Mouse (Mus musculus) liver, embryonic 15.5 days (tissue): ENCODE results near the gene Ttc28. TPM values are rescaled to one million over a fixed set of nuclear protein-coding genes. Genes with fewer than 3 reads are reported as not detected.

Source experiments
- ATAC-seq: fragments of 200-750 bp; cut with Nextera tagmentation; 2 replicates; pipeline ENCODE4 v1.8.0; 2017; ENCODE audit warnings: moderate number of reproducible peaks, mild to moderate bottlenecking, moderate library complexity; ENCODE audit not compliant: insufficient read depth
- H3K27ac ChIP-seq: fragments of 300-500 bp; sonication (generic); replicated peaks from 2 replicates; pipeline ENCODE4 v1.5.1; 2015; ENCODE audit warnings: mild to moderate bottlenecking, inconsistent platforms
- H3K27me3 ChIP-seq: fragments of 300-500 bp; sonication (generic); 2 replicates; pipeline ENCODE4 v1.6.1; 2015; ENCODE audit warnings: mild to moderate bottlenecking, inconsistent platforms
- H3K36me3 ChIP-seq: fragments of 300-500 bp; sonication (generic); replicated peaks from 2 replicates; pipeline ENCODE4 v1.6.1; 2015; ENCODE audit warnings: moderate library complexity, mild to moderate bottlenecking, inconsistent platforms
- H3K4me1 ChIP-seq: fragments of 300-500 bp; sonication (generic); replicated peaks from 2 replicates; pipeline ENCODE4 v1.6.1; 2015; ENCODE audit warnings: inconsistent platforms
- H3K4me2 ChIP-seq: fragments of 300-500 bp; sonication (generic); 2 replicates; pipeline ENCODE4 v1.6.1; 2015; ENCODE audit warnings: moderate library complexity, mild to moderate bottlenecking, inconsistent platforms
- H3K4me3 ChIP-seq: fragments of 300-500 bp; sonication (generic); replicated peaks from 2 replicates; pipeline ENCODE4 v1.5.1; 2015; ENCODE audit warnings: mild to moderate bottlenecking, inconsistent platforms
- H3K9ac ChIP-seq: fragments of 300-500 bp; sonication (generic); 2 replicates; pipeline ENCODE4 v1.6.1; 2015; ENCODE audit warnings: moderate library complexity, mild to moderate bottlenecking, inconsistent platforms
- H3K9me3 ChIP-seq: fragments of 300-500 bp; sonication (generic); replicated peaks from 2 replicates; pipeline ENCODE4 v1.6.1; 2016; ENCODE audit warnings: inconsistent platforms
- WGBS: fragments of 180-500 bp; shearing (Covaris S2); methylation state at CpG from one replicate; pipeline ENCODE4 v1.1.7; 2015; ENCODE audit warnings: mixed read lengths; ENCODE audit not compliant: insufficient replicate concordance; 5-methylcytosine and 5-hydroxymethylcytosine counted together
- polyA plus RNA-seq: library from polyadenylated mRNA; unstranded; fragments of >200 nt; fragmentation: Nextera tagmentation; extraction: Ambion mirVana; gene quantifications from 2 replicates; pipeline ENCODE4 v1.2.1, GENCODE M21; 2015

Ttc28 gene
- polyA plus RNA-seq, 1 experiment from 2014 or later, result 1.5 TPM

- Histone ChIP-seq H3K36me3 (no peaks in the 10 kb centered on the region), H3K4me3 (no peak overlapping the region), H3K4me2 (no peak overlapping the region), H3K27ac (no peak overlapping the region), H3K9me3 (no peaks in the 10 kb centered on the region), H3K27me3 (no peaks in the 10 kb centered on the region), H3K9ac (no peak overlapping the region), H3K4me1 (peaks cover 3% of the 10 kb centered on the region; the same call in 1 of the 2 replicates)
- WGBS, result 39% methylated on average over 7 of the region's 7 CpGs
- no peak for ATAC-seq
Measured at GRCm38 (mm10) chr5:111298706-111299105, 419.1 kb downstream of the Ttc28 start.

- H3K9ac ChIP-seq, result no peak overlapping the region
- WGBS, result 72% methylated on average over 8 of the region's 8 CpGs
- no peaks in the 10 kb centered on the region for H3K27me3 ChIP-seq
- no peak overlapping the region for H3K4me2 ChIP-seq
- H3K4me1 ChIP-seq, result peaks cover 3% of the 10 kb centered on the region; the same call in 1 of the 2 replicates
- H3K4me3 ChIP-seq, result no peak overlapping the region
- no peak for ATAC-seq
- no peaks in the 10 kb centered on the region for H3K36me3 ChIP-seq
- no peaks in the 10 kb centered on the region for H3K9me3 ChIP-seq
- no peak overlapping the region for H3K27ac ChIP-seq
Measured at GRCm38 (mm10) chr5:111300776-111301175, 421.2 kb downstream of the Ttc28 start.

GRCm38 (mm10) chr5:111301736-111302135, 422.1 kb downstream of the Ttc28 start:
- Histone ChIP-seq H3K9ac (no peak overlapping the region), H3K4me2 (no peak overlapping the region), H3K27ac (no peak overlapping the region), H3K4me1 (peaks cover 3% of the 10 kb centered on the region; the same call in 1 of the 2 replicates), H3K36me3 (no peaks in the 10 kb centered on the region), H3K4me3 (no peak overlapping the region), H3K9me3 (no peaks in the 10 kb centered on the region), H3K27me3 (no peaks in the 10 kb centered on the region)
- 46% methylated on average over 7 of the region's 7 CpGs for WGBS
- no peak for ATAC-seq

GRCm38 (mm10) chr5:111304730-111305129, 425.1 kb downstream of the Ttc28 start:
- H3K4me1 ChIP-seq, result peaks cover 3% of the 10 kb centered on the region; the same call in 1 of the 2 replicates
- H3K36me3 ChIP-seq, result no peaks in the 10 kb centered on the region
- no peak for ATAC-seq
- no peak overlapping the region for H3K4me2 ChIP-seq
- 67% methylated on average over 3 of the region's 3 CpGs for WGBS
- H3K27ac ChIP-seq, result no peak overlapping the region
- no peaks in the 10 kb centered on the region for H3K27me3 ChIP-seq
- H3K4me3 ChIP-seq, result no peak overlapping the region
- no peaks in the 10 kb centered on the region for H3K9me3 ChIP-seq
- no peak overlapping the region for H3K9ac ChIP-seq

- Histone ChIP-seq H3K4me3 (no peak overlapping the region), H3K27ac (no peak overlapping the region), H3K4me2 (no peak overlapping the region), H3K4me1 (no peaks in the 10 kb centered on the region), H3K36me3 (no peaks in the 10 kb centered on the region), H3K9ac (no peak overlapping the region), H3K9me3 (no peaks in the 10 kb centered on the region), H3K27me3 (no peaks in the 10 kb centered on the region)
- WGBS, result 56% methylated on average over 6 of the region's 6 CpGs
- no peak for ATAC-seq
Measured at GRCm38 (mm10) chr5:111310185-111310584, 430.6 kb downstream of the Ttc28 start.

GRCm38 (mm10) chr5:111313833-111314232, 434.2 kb downstream of the Ttc28 start:
- H3K9ac ChIP-seq, result no peak overlapping the region
- H3K9me3 ChIP-seq, result no peaks in the 10 kb centered on the region
- H3K27me3 ChIP-seq, result no peaks in the 10 kb centered on the region
- no peak overlapping the region for H3K4me2 ChIP-seq
- ATAC-seq, result no peak
- H3K4me1 ChIP-seq, result no peaks in the 10 kb centered on the region
- WGBS, result 74% methylated on average over 9 of the region's 9 CpGs
- no peak overlapping the region for H3K27ac ChIP-seq
- no peaks in the 10 kb centered on the region for H3K36me3 ChIP-seq
- H3K4me3 ChIP-seq, result no peak overlapping the region

GRCm38 (mm10) chr5:111315061-111315460, 435.5 kb downstream of the Ttc28 start:
- Histone ChIP-seq H3K9me3 (no peaks in the 10 kb centered on the region), H3K27me3 (no peaks in the 10 kb centered on the region), H3K9ac (no peak overlapping the region), H3K4me2 (no peak overlapping the region), H3K4me1 (no peaks in the 10 kb centered on the region), H3K4me3 (no peak overlapping the region), H3K36me3 (no peaks in the 10 kb centered on the region), H3K27ac (no peak overlapping the region)
- WGBS, result 59% methylated on average over 6 of the region's 6 CpGs
- no peak for ATAC-seq

- ATAC-seq, result no peak
- Histone ChIP-seq H3K9me3 (no peaks in the 10 kb centered on the region), H3K4me1 (no peaks in the 10 kb centered on the region), H3K27ac (no peak overlapping the region), H3K4me3 (no peak overlapping the region), H3K9ac (no peak overlapping the region), H3K27me3 (no peaks in the 10 kb centered on the region), H3K36me3 (no peaks in the 10 kb centered on the region), H3K4me2 (no peak overlapping the region)
- WGBS, result 65% methylated on average over 3 of the region's 3 CpGs
Measured at GRCm38 (mm10) chr5:111317526-111317925, 437.9 kb downstream of the Ttc28 start.

- WGBS, result 39% methylated on average over 1 of the region's 1 CpGs
Measured at GRCm38 (mm10) chr5:111318946-111319345, 439.3 kb downstream of the Ttc28 start.

GRCm38 (mm10) chr5:111325813-111326212, 446.2 kb downstream of the Ttc28 start:
- Histone ChIP-seq H3K4me2 (no peak overlapping the region), H3K36me3 (no peaks in the 10 kb centered on the region), H3K9ac (no peak overlapping the region), H3K4me3 (no peak overlapping the region), H3K27me3 (peaks cover 6% of the 10 kb centered on the region), H3K9me3 (no peaks in the 10 kb centered on the region), H3K4me1 (peaks cover 10% of the 10 kb centered on the region; the same call in 1 of the 2 replicates), H3K27ac (no peak overlapping the region)
- no peak for ATAC-seq
- WGBS, result 29% methylated on average over 1 of the region's 1 CpGs

More at GRCm38 (mm10) chr5:111318946-111319345, 439.3 kb downstream of the Ttc28 start:
- Histone ChIP-seq H3K36me3 (no peaks in the 10 kb centered on the region), H3K27ac (no peak overlapping the region), H3K4me2 (no peak overlapping the region), H3K9me3 (no peaks in the 10 kb centered on the region), H3K27me3 (peaks cover 6% of the 10 kb centered on the region), H3K4me1 (no peaks in the 10 kb centered on the region), H3K4me3 (no peak overlapping the region), H3K9ac (no peak overlapping the region)
- no peak for ATAC-seq

GRCm38 (mm10) chr5:111327420-111327819, 447.8 kb downstream of the Ttc28 start:
- Histone ChIP-seq H3K9ac (no peak overlapping the region), H3K4me3 (no peak overlapping the region), H3K9me3 (no peaks in the 10 kb centered on the region), H3K27ac (no peak overlapping the region), H3K27me3 (peaks cover 6% of the 10 kb centered on the region), H3K4me2 (no peak overlapping the region), H3K4me1 (peaks cover 23% of the 10 kb centered on the region), H3K36me3 (no peaks in the 10 kb centered on the region)
- 44% methylated on average over 7 of the region's 7 CpGs for WGBS
- no peak for ATAC-seq

- peaks cover 18% of the 10 kb centered on the region for H3K36me3 ChIP-seq
- H3K4me1 ChIP-seq, result peaks cover 44% of the 10 kb centered on the region
- H3K27ac ChIP-seq, result peak overlapping the region; percentile 66
- peak overlapping the region; percentile 77 for H3K4me2 ChIP-seq
- peak overlapping the region; percentile 96 for H3K4me3 ChIP-seq
- peak; percentile 26 for ATAC-seq
- H3K9ac ChIP-seq, result peak overlapping the region; percentile 56
- H3K27me3 ChIP-seq, result no peaks in the 10 kb centered on the region
- 12% methylated on average over 10 of the region's 10 CpGs for WGBS
- H3K9me3 ChIP-seq, result no peaks in the 10 kb centered on the region
Measured at GRCm38 (mm10) chr5:111329782-111330416, 450.3 kb downstream of the Ttc28 start.
